Mouse (Mus musculus) midbrain, embryonic 10.5 days (tissue): ENCODE results near the gene Lurap1. TPM values are rescaled to one million over a fixed set of nuclear protein-coding genes. Genes with fewer than 3 reads are reported as not detected.

Experiments used
- DNase-seq: peaks from one replicate; pipeline ENCODE4 v3.0.0-alpha.2; 2017; ENCODE audit warnings: low spot score
- H3K27ac ChIP-seq: fragments of 300-500 bp; sonication (generic); replicated peaks from 2 replicates; pipeline ENCODE4 v1.5.1; 2016; ENCODE audit warnings: mild to moderate bottlenecking
- H3K27me3 ChIP-seq: fragments of 300-500 bp; sonication (generic); 2 replicates; pipeline ENCODE4 v1.6.1; 2016; ENCODE audit warnings: low read depth, mild to moderate bottlenecking; ENCODE audit not compliant: poor library complexity, severe bottlenecking
- H3K36me3 ChIP-seq: fragments of 300-500 bp; sonication (generic); 2 replicates; pipeline ENCODE4 v1.6.1; 2016; ENCODE audit warnings: mild to moderate bottlenecking, moderate library complexity
- H3K4me1 ChIP-seq: fragments of 300-500 bp; sonication (generic); 2 replicates; pipeline ENCODE4 v1.6.1; 2016
- H3K4me3 ChIP-seq: fragments of 300-500 bp; sonication (generic); 2 replicates; pipeline ENCODE4 v1.5.1; 2016; ENCODE audit warnings: mild to moderate bottlenecking, moderate library complexity
- H3K9me3 ChIP-seq: fragments of 300-500 bp; sonication (generic); replicated peaks from 2 replicates; pipeline ENCODE4 v1.6.1; 2016; ENCODE audit warnings: mild to moderate bottlenecking
- WGBS: fragments of 180-500 bp; shearing (Covaris S2); methylation state at CpG from one replicate; pipeline ENCODE4 v1.1.7; 2016; 5-methylcytosine and 5-hydroxymethylcytosine counted together
- polyA plus RNA-seq: library from polyadenylated mRNA; unstranded; fragments of >200 nt; fragmentation: Nextera tagmentation; extraction: Ambion mirVana; gene quantifications from 2 replicates; pipeline ENCODE4 v1.2.1, GENCODE M21; 2016

Lurap1 gene
- polyA plus RNA-seq, 1 experiment from 2014 or later, result 2.7 TPM

DNA sequence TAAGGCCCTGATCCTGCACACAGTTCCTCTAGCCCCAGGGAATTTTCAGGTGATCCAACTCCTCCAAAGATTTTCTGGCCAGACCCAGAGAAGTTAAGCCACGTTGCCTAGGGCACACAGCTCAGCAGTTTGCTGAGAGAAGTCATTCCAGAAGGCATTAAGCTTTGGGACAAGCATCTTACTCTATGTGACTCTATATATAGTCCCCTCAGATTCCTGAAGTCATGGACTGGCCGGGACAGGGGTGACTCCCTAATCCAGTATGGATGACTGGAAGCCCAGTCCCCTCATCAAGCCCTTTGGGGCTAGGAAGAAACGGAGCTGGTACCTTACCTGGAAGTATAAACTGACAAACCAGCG lies 296 bp downstream of the Lurap1 start:
- Histone ChIP-seq H3K27me3 (no peaks in the 10 kb centered on the region), H3K4me3 (peak overlapping the region; percentile 86), H3K9me3 (peaks cover 3% of the 10 kb centered on the region; the same call in 1 of the 2 replicates), H3K36me3 (peaks cover 44% of the 10 kb centered on the region), H3K27ac (peak overlapping the region; percentile 96), H3K4me1 (peaks cover 19% of the 10 kb centered on the region)
- WGBS, result 27% methylated on average over 4 of the region's 4 CpGs
- no peak for DNase-seq

DNA sequence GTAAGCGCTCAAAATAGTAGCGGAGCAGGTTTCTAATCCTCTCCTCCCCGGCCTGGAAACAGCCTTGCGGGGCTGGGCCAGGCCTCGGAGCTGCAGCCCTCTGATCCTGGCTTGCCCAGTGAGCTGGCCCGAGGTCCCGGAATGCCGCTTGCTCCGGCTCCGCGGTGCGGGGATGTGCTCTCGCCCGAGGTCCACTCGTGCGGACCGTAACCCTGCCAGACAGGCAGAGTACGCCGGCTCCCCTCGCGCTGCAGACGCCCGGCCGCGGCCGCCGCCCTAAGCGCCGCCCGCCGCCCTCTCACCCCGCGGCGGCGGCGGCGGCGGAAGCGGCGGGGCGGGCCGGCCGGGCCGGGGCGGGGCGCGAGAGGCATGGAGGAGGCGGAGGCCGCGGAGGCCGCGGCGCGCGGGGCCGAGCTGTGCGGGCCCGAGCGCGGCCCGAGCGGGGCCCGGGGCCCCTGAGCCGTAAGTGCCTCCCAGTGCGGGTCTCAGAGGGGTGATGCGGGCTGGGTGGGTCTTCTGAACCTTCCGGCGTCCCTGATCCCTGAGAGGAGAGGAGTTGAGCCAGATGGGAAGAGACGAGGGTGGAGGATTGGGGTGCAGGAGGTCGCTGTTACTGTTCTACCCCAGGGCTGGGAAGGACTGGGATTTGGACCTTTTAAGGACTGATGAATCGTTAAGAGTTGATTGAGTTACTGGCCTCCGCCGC lies 829 bp downstream of the Lurap1 start:
- WGBS, result 4% methylated on average over 73 of the region's 73 CpGs
- H3K4me3 ChIP-seq, result peak overlapping the region; percentile 86

DNA sequence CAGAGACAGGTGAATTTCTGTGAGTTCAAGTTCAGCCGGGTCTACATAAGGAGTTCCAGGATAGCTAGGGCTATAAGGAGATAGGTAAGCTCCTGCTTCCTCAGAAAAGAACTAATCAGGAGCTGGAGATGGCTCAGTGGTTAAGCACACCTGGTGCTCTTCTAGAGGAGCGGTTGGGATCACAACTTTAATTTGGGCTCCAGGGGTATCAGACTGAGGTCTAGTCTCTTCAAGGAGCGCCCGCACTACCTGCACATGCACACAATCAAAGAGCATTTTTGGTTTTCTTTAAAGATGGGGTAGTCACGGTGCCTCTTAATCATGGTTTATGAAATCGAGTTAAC lies 1.4 kb downstream of the Lurap1 start:
- H3K27me3 ChIP-seq, result peaks cover 7% of the 10 kb centered on the region
- peak overlapping the region; percentile 86 for H3K4me3 ChIP-seq
- H3K36me3 ChIP-seq, result peaks cover 33% of the 10 kb centered on the region
- H3K9me3 ChIP-seq, result peaks cover 3% of the 10 kb centered on the region; the same call in 1 of the 2 replicates
- H3K4me1 ChIP-seq, result peaks cover 22% of the 10 kb centered on the region
- DNase-seq, result no peak
- peak overlapping the region; percentile 96 for H3K27ac ChIP-seq
- WGBS, result 22% methylated on average over 6 of the region's 6 CpGs

More for the DNA sequence above, 829 bp downstream of the Lurap1 start:
- Histone ChIP-seq H3K9me3 (peaks cover 3% of the 10 kb centered on the region; the same call in 1 of the 2 replicates), H3K4me1 (peaks cover 19% of the 10 kb centered on the region), H3K27ac (peak overlapping the region; percentile 96), H3K27me3 (peaks cover 2% of the 10 kb centered on the region), H3K36me3 (peaks cover 39% of the 10 kb centered on the region)
- DNase-seq, result peak; percentile 78

DNA sequence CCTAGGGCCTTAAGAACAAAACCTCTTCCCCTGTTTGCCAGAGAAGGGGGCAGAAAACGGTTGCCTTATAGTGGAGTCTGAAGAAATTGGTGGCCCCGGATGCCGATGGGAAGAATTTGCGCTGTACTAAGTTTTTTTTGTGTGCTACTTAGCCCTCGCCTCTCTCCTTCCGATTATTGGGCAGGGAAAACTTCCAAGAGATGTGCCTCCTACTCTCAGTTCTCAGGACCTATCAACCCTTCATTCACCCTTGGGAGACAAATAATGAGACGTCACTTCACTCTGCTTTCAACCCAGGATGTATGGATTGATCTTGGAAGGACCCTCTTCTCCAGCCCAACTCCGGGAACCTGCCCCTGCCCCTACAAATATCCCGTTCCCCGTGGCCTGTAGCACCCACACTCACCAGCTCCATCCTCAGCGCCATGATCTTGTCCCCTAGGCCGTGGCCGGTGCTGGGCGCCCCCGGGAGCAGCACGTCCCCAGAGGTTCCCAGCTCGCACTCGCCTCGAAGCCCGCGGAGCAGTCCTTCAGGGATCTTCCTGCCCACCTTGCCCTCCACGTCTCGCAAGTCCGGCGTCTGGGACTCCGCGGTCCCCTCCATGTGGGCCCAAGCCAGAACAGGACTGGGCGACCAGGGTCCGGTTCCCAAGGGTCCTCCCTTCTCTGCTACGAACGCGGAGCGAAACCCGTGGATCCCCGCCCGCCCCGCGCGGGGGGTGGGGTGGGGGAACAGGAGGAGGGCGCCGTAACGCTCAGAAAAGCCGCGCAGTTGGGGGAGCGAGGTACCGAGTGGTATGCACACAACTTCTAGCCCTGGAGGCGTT lies 7.0 kb downstream of the Lurap1 start:
- H3K9me3 ChIP-seq, result peaks cover 3% of the 10 kb centered on the region; the same call in 1 of the 2 replicates
- peak overlapping the region; percentile 80 for H3K4me3 ChIP-seq
- peak overlapping the region; percentile 84 for H3K27ac ChIP-seq
- no peaks in the 10 kb centered on the region for H3K36me3 ChIP-seq
- H3K4me1 ChIP-seq, result peaks cover 35% of the 10 kb centered on the region
- DNase-seq, result peak; percentile 65
- H3K27me3 ChIP-seq, result peaks cover 36% of the 10 kb centered on the region
- under 1% methylated on average over 47 of the region's 47 CpGs for WGBS

DNA sequence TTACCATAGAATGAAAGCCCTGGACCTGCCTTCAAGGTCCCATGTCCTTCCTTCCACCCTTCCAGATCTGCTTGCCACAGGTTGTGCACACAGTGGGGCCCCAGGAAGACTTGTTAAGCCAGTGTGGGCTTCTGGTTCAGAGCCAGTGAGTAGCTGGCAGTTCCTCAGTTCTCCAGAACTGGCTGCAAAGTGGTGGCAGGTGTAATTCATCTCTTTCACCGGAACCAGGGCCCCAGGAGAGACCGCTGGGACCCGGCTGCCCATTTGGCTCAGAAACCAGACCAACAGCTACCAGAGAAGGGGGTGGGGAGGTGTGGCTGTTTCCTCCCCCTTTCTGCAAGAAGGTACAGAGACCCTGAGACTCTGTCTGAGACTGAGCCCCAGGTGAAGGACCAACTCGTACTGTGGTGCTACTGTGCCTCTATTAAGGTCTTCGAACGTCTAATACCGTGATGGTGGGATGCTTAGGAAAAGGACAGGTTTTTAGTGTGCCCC lies 7.8 kb downstream of the Lurap1 start:
- H3K4me1 ChIP-seq, result peaks cover 35% of the 10 kb centered on the region
- H3K27ac ChIP-seq, result no peak overlapping the region
- peaks cover 36% of the 10 kb centered on the region for H3K27me3 ChIP-seq
- WGBS, result 19% methylated on average over 7 of the region's 7 CpGs
- H3K9me3 ChIP-seq, result peaks cover 3% of the 10 kb centered on the region; the same call in 1 of the 2 replicates
- H3K36me3 ChIP-seq, result no peaks in the 10 kb centered on the region
- DNase-seq, result no peak
- H3K4me3 ChIP-seq, result peak overlapping the region; percentile 80

DNA sequence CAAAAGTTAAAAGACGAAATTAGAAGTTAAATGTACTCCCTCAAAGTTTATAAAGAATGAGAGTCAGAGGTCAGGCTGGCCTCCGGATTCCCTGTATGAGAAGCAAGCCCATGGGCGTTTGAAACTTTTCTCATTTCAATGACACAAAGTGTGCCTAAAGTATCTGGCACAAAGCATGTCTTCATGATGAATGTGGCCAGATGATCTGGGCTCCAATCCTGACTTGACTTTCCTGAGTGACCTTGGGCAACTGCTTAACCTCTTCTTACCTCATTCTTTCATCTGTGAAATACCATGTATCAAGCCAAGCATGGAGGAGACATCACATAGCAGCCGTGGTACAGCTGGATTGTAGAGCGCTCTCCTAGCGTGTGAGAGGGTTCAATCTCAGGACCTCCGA lies 8.9 kb downstream of the Lurap1 start:
- DNase-seq, result no peak
- Histone ChIP-seq H3K4me3 (no peak overlapping the region), H3K36me3 (no peaks in the 10 kb centered on the region), H3K27ac (no peak overlapping the region), H3K9me3 (peaks cover 2% of the 10 kb centered on the region; the same call in 1 of the 2 replicates), H3K27me3 (peaks cover 36% of the 10 kb centered on the region), H3K4me1 (peaks cover 41% of the 10 kb centered on the region)
- WGBS, result 78% methylated on average over 7 of the region's 7 CpGs

DNA sequence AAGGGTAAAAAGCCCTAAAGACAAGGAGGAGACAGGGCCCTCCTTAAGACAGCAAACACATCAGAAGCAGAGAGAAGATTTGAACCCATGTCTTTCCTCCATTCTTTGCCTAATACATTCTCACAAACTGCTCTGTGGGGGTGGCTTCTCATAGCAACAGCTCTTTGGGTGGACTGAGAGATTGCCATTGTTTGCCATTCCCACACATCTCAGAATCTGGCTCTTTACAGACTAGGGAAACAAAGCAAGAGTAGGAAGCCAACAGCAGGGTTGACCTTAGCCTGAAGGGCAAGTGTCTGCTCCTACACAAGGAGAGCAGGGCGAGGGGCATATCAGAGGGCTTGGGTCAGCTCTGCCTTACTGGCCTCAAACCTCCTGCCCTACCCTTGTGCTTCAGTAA lies 9.4 kb downstream of the Lurap1 start:
- Histone ChIP-seq H3K9me3 (no peaks in the 10 kb centered on the region), H3K4me1 (peaks cover 46% of the 10 kb centered on the region), H3K27me3 (peaks cover 36% of the 10 kb centered on the region), H3K36me3 (no peaks in the 10 kb centered on the region), H3K27ac (no peak overlapping the region), H3K4me3 (no peak overlapping the region)
- no peak for DNase-seq
- 86% methylated on average over 1 of the region's 1 CpGs for WGBS

DNA sequence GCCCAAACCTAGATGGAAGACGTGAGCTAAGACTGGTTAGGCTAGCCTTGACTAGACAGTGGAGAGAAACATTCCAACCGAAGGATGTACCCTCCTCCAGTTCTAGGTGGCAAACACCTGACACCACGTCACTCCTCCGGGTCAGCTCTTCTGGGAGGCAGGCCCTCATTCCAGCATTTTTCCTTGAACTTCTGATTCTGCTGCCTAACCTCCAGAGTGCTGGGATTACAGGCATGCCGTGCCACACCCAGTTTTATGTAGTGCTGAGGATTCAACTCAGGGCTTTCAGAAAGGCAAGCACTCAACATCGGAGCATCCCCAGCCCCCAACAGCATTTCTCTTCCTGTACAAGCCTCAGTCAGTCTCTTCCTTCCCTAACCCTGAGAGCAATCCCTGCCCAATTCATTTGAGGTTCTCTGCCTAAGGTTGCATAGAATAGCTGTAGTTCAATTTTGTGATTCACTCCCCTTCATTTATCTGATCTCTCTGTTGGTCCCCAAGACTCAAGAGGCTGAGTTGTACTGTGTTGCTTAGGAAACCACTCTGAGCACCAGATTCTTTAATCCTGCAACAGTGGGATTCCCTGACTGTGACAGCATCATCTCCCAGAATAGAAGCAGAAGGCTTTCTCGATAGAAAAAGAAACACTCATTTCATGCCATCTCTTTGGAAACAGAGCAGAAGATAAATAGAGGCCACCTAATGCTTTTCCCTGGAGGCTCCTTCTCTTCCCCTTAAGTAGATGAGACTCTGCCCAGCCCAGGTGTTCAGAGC lies 10.2 kb downstream of the Lurap1 start:
- Histone ChIP-seq H3K4me1 (peaks cover 51% of the 10 kb centered on the region), H3K27me3 (peaks cover 36% of the 10 kb centered on the region), H3K36me3 (no peaks in the 10 kb centered on the region), H3K9me3 (no peaks in the 10 kb centered on the region), H3K4me3 (no peak overlapping the region), H3K27ac (no peak overlapping the region)
- no peak for DNase-seq
- 82% methylated on average over 7 of the region's 7 CpGs for WGBS

DNA sequence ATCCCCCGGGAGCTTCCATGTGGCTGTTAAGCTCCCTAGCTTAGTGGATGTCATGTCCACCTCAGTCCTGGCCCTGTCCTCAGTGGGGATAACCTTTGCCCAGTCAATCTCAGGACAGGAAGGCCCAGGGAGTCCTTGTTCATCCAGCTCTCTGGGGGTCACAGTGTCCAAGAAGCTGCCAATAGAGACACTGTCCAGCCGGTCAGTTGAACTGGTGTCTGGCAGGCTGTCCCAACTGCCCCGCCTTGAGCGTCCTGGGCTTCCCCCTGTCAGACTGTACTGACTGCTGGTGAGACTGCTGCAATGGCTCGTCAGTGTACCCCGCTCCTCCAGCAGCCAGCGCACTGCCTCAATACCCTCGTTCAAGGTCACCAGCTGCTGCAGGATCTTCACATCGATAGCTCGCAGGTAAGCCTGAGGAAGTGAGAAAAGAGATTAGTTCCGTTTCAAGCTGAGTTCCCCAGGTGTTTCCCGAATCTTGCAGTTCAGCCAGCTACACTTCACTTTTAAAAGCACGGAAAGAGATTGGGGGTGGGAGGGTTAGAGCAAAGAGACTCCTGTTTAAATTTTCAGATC lies 13.6 kb downstream of the Lurap1 start:
- 48% methylated on average over 13 of the region's 13 CpGs for WGBS
- H3K27me3 ChIP-seq, result peaks cover 7% of the 10 kb centered on the region; the same call in 1 of the 2 replicates
- H3K4me1 ChIP-seq, result peaks cover 31% of the 10 kb centered on the region
- no peak overlapping the region for H3K4me3 ChIP-seq
- H3K36me3 ChIP-seq, result no peaks in the 10 kb centered on the region
- no peak for DNase-seq
- no peaks in the 10 kb centered on the region for H3K9me3 ChIP-seq
- no peak overlapping the region for H3K27ac ChIP-seq

DNA sequence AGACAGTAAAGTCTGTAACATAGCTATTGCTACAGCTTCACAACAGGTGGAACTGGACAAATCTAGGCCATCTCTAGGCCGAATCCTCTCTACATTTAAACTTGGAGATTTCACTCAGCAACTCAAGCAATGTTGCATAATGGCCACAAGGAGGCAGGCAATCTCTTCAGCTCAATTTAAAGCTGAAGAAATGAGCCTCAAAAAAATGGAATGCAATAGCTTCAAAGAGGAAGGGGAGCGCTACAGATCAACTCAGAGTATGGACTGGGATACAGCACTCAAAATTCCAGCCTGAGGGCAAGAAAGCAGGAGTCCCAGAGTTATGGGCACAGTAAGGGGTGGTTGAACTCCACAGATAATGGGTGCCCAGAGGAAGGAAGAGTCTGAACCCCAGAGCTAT lies 16.1 kb downstream of the Lurap1 start:
- DNase-seq, result no peak
- Histone ChIP-seq H3K36me3 (peaks cover 14% of the 10 kb centered on the region; the same call in 1 of the 2 replicates), H3K4me1 (peaks cover 16% of the 10 kb centered on the region), H3K27me3 (no peaks in the 10 kb centered on the region), H3K9me3 (no peaks in the 10 kb centered on the region), H3K27ac (no peak overlapping the region), H3K4me3 (no peak overlapping the region)
- WGBS, result 66% methylated on average over 2 of the region's 2 CpGs

DNA sequence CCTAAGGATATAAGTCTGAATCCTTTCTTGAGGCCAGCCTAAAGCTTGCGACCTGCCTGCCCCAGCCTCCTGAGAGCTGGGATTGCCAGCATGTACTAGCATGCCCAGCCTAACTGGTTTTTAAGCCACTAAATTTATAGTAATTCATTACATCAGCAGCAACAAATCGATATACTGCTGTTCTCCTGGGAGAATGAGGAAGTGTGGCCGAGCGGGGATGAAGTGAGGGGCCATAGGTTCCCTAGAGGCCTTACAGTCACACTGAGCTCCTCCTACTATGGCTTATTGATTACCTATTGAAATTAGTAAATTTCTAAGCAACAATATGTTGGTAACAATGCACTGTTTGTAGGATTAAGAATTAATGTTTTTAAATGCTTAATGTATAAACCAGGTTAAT lies 18.0 kb downstream of the Lurap1 start:
- Histone ChIP-seq H3K4me3 (no peak overlapping the region), H3K27me3 (no peaks in the 10 kb centered on the region), H3K9me3 (no peaks in the 10 kb centered on the region), H3K4me1 (peaks cover 16% of the 10 kb centered on the region), H3K36me3 (peaks cover 14% of the 10 kb centered on the region; the same call in 1 of the 2 replicates), H3K27ac (no peak overlapping the region)
- WGBS, result 90% methylated on average over 4 of the region's 4 CpGs
- DNase-seq, result no peak

DNA sequence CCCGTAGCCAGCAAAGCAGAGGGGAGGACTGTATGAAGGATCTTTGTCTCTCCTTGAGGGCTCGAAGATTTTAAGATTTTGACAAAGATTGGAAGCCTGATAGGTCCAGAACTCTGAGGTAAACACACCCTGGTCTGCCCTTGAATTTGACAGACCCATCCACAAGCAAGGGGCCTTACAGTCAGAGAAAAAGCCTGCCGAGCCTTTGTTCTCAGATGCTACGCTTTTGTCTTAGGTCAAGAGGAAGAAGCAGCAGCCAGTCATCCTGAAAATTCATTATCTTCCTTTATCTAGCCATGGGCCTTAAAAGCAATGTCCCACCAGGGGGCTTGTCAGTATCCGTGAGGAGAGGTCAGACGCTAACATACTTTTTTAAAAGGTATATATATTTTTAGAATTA lies 23.2 kb downstream of the Lurap1 start:
- 72% methylated on average over 6 of the region's 6 CpGs for WGBS
- no peak overlapping the region for H3K27ac ChIP-seq
- H3K4me3 ChIP-seq, result no peak overlapping the region
- DNase-seq, result no peak
- H3K9me3 ChIP-seq, result no peaks in the 10 kb centered on the region
- peaks cover 15% of the 10 kb centered on the region for H3K4me1 ChIP-seq
- no peaks in the 10 kb centered on the region for H3K27me3 ChIP-seq
- peaks cover 14% of the 10 kb centered on the region; the same call in 1 of the 2 replicates for H3K36me3 ChIP-seq
